Mouse (Mus musculus) CH12.LX (cell line): Measurements from ENCODE around the gene Sox10.

ENCODE experiments used
- CHD2 ChIP-seq: IDR thresholded peaks from 2 replicates; pipeline ENCODE4 v1.6.1; 2011; ENCODE audit warnings: low read length, improper control_type of control experiment
- EP300 ChIP-seq: IDR thresholded peaks from 2 replicates; pipeline ENCODE4 v1.6.1; 2011; ENCODE audit warnings: low read length, improper control_type of control experiment

- TF ChIP-seq EP300 (no peak), CHD2 (no peak)
Observed at GRCm38 (mm10) chr15:79139640-79140039, 25.4 kb downstream of the Sox10 start.
